Mouse (Mus musculus) inflammation-experienced regulatory T-cells, adult 6 months (primary cell): ENCODE measurements around the gene Olfr921. TPM values are rescaled to one million over a fixed set of nuclear protein-coding genes. Genes with fewer than 3 reads are reported as not detected.
A peak's percentile ranks its signal among the peaks of the same experiment; 100 is the strongest.

ENCODE experiments used
- ATAC-seq: one replicate; pipeline ENCODE4 v1.8.0; 2017
- polyA plus RNA-seq, 3 experiments: library from polyadenylated mRNA; unstranded; fragments of 100-300 nt; shearing (Covaris generic); gene quantifications; one replicate each; pipeline ENCODE4 v1.2.1; 2017

Gene Olfr921
- not detected for polyA plus RNA-seq

GRCm38 (mm10) chr9:38772768-38773167, at the start of gene Olfr921:
Gene Olfr921 (plus strand): TSS chr9:38773068.
- ATAC-seq: no peak

- ATAC-seq: no peak
Observed at GRCm38 (mm10) chr9:38724044-38724443, 48.8 kb upstream of the Olfr921 start.

- ATAC-seq: peak; percentile 63
Observed at GRCm38 (mm10) chr9:38728218-38728617, 44.6 kb upstream of the Olfr921 start.

- no peak for ATAC-seq
Observed at GRCm38 (mm10) chr9:38741408-38741807, 31.5 kb upstream of the Olfr921 start.

- ATAC-seq: no peak
Observed at GRCm38 (mm10) chr9:38744619-38745315, 28.1 kb upstream of the Olfr921 start.

- no peak for ATAC-seq
Observed at GRCm38 (mm10) chr9:38751999-38752398, 20.9 kb upstream of the Olfr921 start, which contains the start of gene Olfr920. Gene Olfr920 (plus strand): TSS chr9:38752299.

- no peak for ATAC-seq
Observed at GRCm38 (mm10) chr9:38792689-38793088, 19.8 kb downstream of the Olfr921 start.

- ATAC-seq: no peak
Observed at GRCm38 (mm10) chr9:38805696-38806095, 32.8 kb downstream of the Olfr921 start.

GRCm38 (mm10) chr9:38814314-38814713, 41.4 kb downstream of the Olfr921 start, which contains the start of gene Olfr922:
Gene Olfr922 (plus strand): TSS chr9:38814614.
- no peak for ATAC-seq

- ATAC-seq: no peak
Observed at GRCm38 (mm10) chr9:38815458-38815986, 42.7 kb downstream of the Olfr921 start.

GRCm38 (mm10) chr9:38826245-38826644, 53.4 kb downstream of the Olfr921 start, which contains the start of gene Olfr923:
Gene Olfr923 (plus strand): TSS chr9:38826545.
- no peak for ATAC-seq

Other genes with a start within 250 kb of the Olfr921 start
- not detected for gene Olfr910, start 235.2 kb upstream of the Olfr921 start, polyA plus RNA-seq
- under 1 TPM in 1 of 3 experiments, not detected in 2; 0.10 TPM for gene Olfr912, start 192.9 kb upstream of the Olfr921 start, polyA plus RNA-seq
- not detected for gene Olfr913, start 180.3 kb upstream of the Olfr921 start, polyA plus RNA-seq
- not detected for gene Olfr914, start 168.0 kb upstream of the Olfr921 start, polyA plus RNA-seq
- gene Olfr916, start 113.2 kb upstream of the Olfr921 start, polyA plus RNA-seq: not detected
- gene Olfr917, start 107.2 kb upstream of the Olfr921 start, polyA plus RNA-seq: not detected
- not detected for gene Olfr918, start 98.5 kb upstream of the Olfr921 start, polyA plus RNA-seq
- not detected for gene Olfr919, start 69.4 kb upstream of the Olfr921 start, polyA plus RNA-seq
- gene Vwa5a, start 54.8 kb upstream of the Olfr921 start, polyA plus RNA-seq: 10 to 100 TPM; 25.7 to 35.0 (median 26.6) TPM
- under 1 TPM in 2 of 3 experiments, not detected in 1; 0.39 to 0.44 TPM for gene Olfr920, start 20.8 kb upstream of the Olfr921 start, polyA plus RNA-seq
- not detected for gene Olfr922, start 41.5 kb downstream of the Olfr921 start, polyA plus RNA-seq
- under 1 TPM in 1 of 3 experiments, not detected in 2; 0.19 TPM for gene Olfr923, start 53.5 kb downstream of the Olfr921 start, polyA plus RNA-seq
- not detected for gene Olfr924, start 71.4 kb downstream of the Olfr921 start, polyA plus RNA-seq
- gene Olfr26, start 82.0 kb downstream of the Olfr921 start, polyA plus RNA-seq: not detected
- gene Olfr926, start 104.1 kb downstream of the Olfr921 start, polyA plus RNA-seq: not detected
- not detected for gene Olfr930, start 156.7 kb downstream of the Olfr921 start, polyA plus RNA-seq
- gene Olfr933, start 199.2 kb downstream of the Olfr921 start, polyA plus RNA-seq: not detected
- not detected for gene Olfr934, start 215.2 kb downstream of the Olfr921 start, polyA plus RNA-seq
- gene Olfr935, start 226.6 kb downstream of the Olfr921 start, polyA plus RNA-seq: not detected